Mouse (Mus musculus) kidney, adult 2 months (tissue): ENCODE results near the gene Thbs1.

Experiments
- CTCF ChIP-seq: fragments of 200-500 bp; conservative IDR thresholded peaks from 2 replicates; pipeline ENCODE4 v1.5.1; 2011; ENCODE audit warnings: low read depth, mild to moderate bottlenecking, control low read depth, low read length, moderate library complexity, mixed read lengths; ENCODE audit not compliant: insufficient read depth, insufficient read length
- POLR2A ChIP-seq: fragments of 200-500 bp; IDR thresholded peaks from one replicate; pipeline ENCODE4 v1.6.1; 2011; ENCODE audit warnings: low read depth, low read length, control low read depth

DNA sequence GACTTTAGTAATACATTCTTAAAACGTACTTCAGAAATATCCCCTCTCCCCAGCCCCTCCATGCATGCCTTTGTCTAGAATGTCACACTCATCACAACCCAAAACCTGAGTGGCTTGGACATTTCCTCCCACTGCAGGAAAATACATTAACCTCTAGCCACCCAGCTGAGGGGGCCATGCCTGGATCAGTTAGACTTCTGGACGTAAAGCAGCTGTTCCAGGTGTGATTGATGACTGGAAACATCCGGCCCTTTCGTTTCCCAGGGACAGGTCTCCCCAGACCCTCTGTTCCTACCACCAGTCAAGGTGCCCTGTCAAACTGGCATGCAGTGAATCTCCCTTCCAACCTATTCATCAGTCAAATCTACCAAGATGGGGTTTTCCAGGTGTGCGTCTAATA, 50.8 kb downstream of the Thbs1 start:
- TF ChIP-seq POLR2A (no peak), CTCF (no peak)
